Mouse (Mus musculus) myocyte (in vitro differentiated cells): Measurements from ENCODE around the gene Cul3.

Experiments used
- CEBPB ChIP-seq: IDR thresholded peaks from 2 replicates; pipeline ENCODE4 v1.6.1; 2011; ENCODE audit warnings: mild to moderate bottlenecking, moderate library complexity; ENCODE audit not compliant: poor library complexity, insufficient read depth, severe bottlenecking
- E2F4 ChIP-seq: IDR thresholded peaks from one replicate; pipeline ENCODE4 v1.6.1; 2011; ENCODE audit warnings: mild to moderate bottlenecking, control low read depth, moderate library complexity; ENCODE audit not compliant: insufficient read depth
- MAX ChIP-seq: IDR thresholded peaks from one replicate; pipeline ENCODE4 v1.6.1; 2011; ENCODE audit warnings: low read depth, mild to moderate bottlenecking, control low read depth
- MYOD1 ChIP-seq, 3 experiments: IDR thresholded peaks; one replicate each; pipeline ENCODE4 v1.6.1; 2011; ENCODE audit warnings: control low read depth in 2 of 3, low read depth in 2 of 3, mild to moderate bottlenecking in 2 of 3, moderate library complexity in 1 of 3; ENCODE audit not compliant: insufficient read length in 2 of 3, control insufficient read depth in 1 of 3
- MYOG ChIP-seq, 3 experiments: IDR thresholded peaks; one replicate each; pipeline ENCODE4 v1.6.1; 2011; ENCODE audit warnings: control low read depth in 2 of 3, low read depth in 2 of 3, mild to moderate bottlenecking in 2 of 3; ENCODE audit not compliant: insufficient read length in 2 of 3, control insufficient read depth in 1 of 3, insufficient read depth in 1 of 3
- POLR2A ChIP-seq: IDR thresholded peaks from one replicate; pipeline ENCODE4 v1.6.1; 2011; ENCODE audit warnings: low read depth, mild to moderate bottlenecking, control low read depth, moderate library complexity; ENCODE audit not compliant: insufficient read length
- POLR2AphosphoS2 ChIP-seq: IDR thresholded peaks from one replicate; pipeline ENCODE4 v1.6.1; 2011; ENCODE audit warnings: low read depth, control low read depth; ENCODE audit not compliant: insufficient read length
- SRF ChIP-seq: IDR thresholded peaks from one replicate; pipeline ENCODE4 v1.6.1; 2011; ENCODE audit warnings: low read depth; ENCODE audit not compliant: control insufficient read depth, insufficient read length
- TCF12 ChIP-seq: IDR thresholded peaks from one replicate; pipeline ENCODE4 v1.6.1; 2011; ENCODE audit warnings: mild to moderate bottlenecking, control low read depth; ENCODE audit not compliant: poor library complexity, insufficient read depth, severe bottlenecking
- TCF3 ChIP-seq: IDR thresholded peaks from one replicate; pipeline ENCODE4 v1.6.1; 2011; ENCODE audit warnings: low read depth, control low read depth; ENCODE audit not compliant: insufficient read length
- USF1 ChIP-seq: IDR thresholded peaks from one replicate; pipeline ENCODE4 v1.6.1; 2011; ENCODE audit warnings: low read depth, mild to moderate bottlenecking, control low read depth, moderate library complexity

GRCm38 (mm10) chr1:80230612-80231011 is 109.7 kb downstream of the Cul3 start:
- TF ChIP-seq MAX (no peak), TCF12 (no peak), POLR2AphosphoS2 (no peak), POLR2A (no peak), USF1 (no peak), MYOD1 (IDR thresholded peaks at IDR 0.05; ENCODE audit: control insufficient read depth in 1 of 3, insufficient read length in 2 of 3, low read depth in 2 of 3) (no peak), MYOG (IDR thresholded peaks at IDR 0.05; ENCODE audit: control insufficient read depth in 1 of 3, insufficient read depth in 1 of 3, insufficient read length in 2 of 3, low read depth in 2 of 3) (no peak), CEBPB (no peak), E2F4 (no peak), TCF3 (no peak), SRF (no peak)
